Mouse (Mus musculus): ENCODE data around the gene Cyp19a1. TPM values are rescaled to one million over a fixed set of nuclear protein-coding genes. Genes with fewer than 3 reads are reported as not detected.

Cyp19a1 gene
- total and polyA plus RNA-seq, 3 experiments: 0.27 TPM; not detected in 2

DNA sequence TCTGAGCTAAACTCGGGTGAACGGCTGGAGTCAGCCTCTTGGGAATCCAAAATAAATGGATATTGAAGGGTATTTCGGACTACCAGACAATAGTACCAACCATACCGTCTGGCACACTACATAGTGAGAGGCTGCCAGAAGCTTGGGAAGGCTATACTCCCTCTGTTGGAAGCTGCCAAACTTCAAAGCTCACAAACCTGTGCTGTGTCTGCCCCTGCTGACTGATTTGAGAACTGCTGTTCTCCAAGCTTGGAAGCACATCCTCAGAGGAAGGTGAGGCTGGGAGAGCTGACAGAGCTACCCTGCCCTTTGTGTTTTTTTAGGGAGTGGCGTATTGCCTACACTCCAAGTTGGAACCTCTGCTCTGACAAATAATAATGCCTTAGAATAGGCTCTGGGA is 104.8 kb downstream of the Cyp19a1 start:
- DNase-seq (ENCODE audit: low spot score) (no peak), ATAC-seq (ENCODE audit: extremely low read depth, insufficient number of reproducible peaks, low FRiP score, poor library complexity, severe bottlenecking) (no peak)
- Histone ChIP-seq H3K4me1 (ENCODE audit: insufficient read depth, low read depth, low read length) (no peaks in the 10 kb centered on the region), H3K4me3 (ENCODE audit: low read depth, low read length) (no peak overlapping the region), H3K9me3 (replicated peaks) (no peaks in the 10 kb centered on the region; the same call in 1 of the 2 replicates), H3K36me3 (replicated peaks) (no peaks in the 10 kb centered on the region), H3K27me3 (ENCODE audit: insufficient read depth, low read length) (no peaks in the 10 kb centered on the region; the same call in 1 of the 2 replicates)
- TF ChIP-seq TAL1 (conservative IDR thresholded peaks at IDR 0.05; ENCODE audit: low read depth, low read length) (no peak), GATA1 (IDR thresholded peaks at IDR 0.05; ENCODE audit: borderline replicate concordance, low read length) (no peak), POLR2AphosphoS5 (IDR thresholded peaks at IDR 0.05; ENCODE audit: insufficient replicate concordance, low read depth, low read length) (no peak), GATA2 (IDR thresholded peaks at IDR 0.05; ENCODE audit: borderline replicate concordance, low read depth, low read length) (no peak), CTCF (IDR thresholded peaks at IDR 0.05; ENCODE audit: low read depth, low read length) (no peak)

DNA sequence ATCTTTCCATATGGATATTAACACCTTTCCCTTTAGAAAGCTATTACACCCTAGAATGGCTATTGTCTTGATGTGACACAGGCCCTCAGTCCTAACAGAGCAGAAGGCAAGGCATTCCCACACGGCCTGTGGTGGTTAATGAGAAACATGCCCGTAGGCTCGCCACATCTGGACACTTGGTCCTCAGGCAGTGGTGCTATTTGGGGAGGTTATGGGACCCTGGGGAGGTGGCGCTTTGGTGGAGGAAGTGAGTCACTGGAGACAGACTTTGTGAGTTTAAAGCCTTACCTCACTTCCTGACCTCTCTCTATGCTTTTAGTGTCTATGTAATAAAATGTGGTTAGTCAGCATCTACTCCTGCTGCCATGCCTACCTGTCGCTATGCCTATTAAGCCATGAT is 114.2 kb downstream of the Cyp19a1 start:
- no peaks in the 10 kb centered on the region for H3K36me3 ChIP-seq (replicated peaks)
- no peak for DNase-seq (ENCODE audit: low spot score)
- H3K4me3 ChIP-seq (ENCODE audit: low read depth, low read length): no peak overlapping the region
- no peaks in the 10 kb centered on the region for H3K9me3 ChIP-seq (replicated peaks)
- no peak for TF ChIP-seq POLR2AphosphoS5 (IDR thresholded peaks at IDR 0.05; ENCODE audit: insufficient replicate concordance, low read depth, low read length)
- TF ChIP-seq CTCF (IDR thresholded peaks at IDR 0.05; ENCODE audit: low read depth, low read length): no peak
- TF ChIP-seq GATA1 (IDR thresholded peaks at IDR 0.05; ENCODE audit: borderline replicate concordance, low read length): no peak
- no peak for TF ChIP-seq GATA2 (IDR thresholded peaks at IDR 0.05; ENCODE audit: borderline replicate concordance, low read depth, low read length)
- no peak for TF ChIP-seq TAL1 (conservative IDR thresholded peaks at IDR 0.05; ENCODE audit: low read depth, low read length)
- no peaks in the 10 kb centered on the region for H3K4me1 ChIP-seq (ENCODE audit: insufficient read depth, low read depth, low read length)
- no peaks in the 10 kb centered on the region; the same call in 1 of the 2 replicates for H3K27me3 ChIP-seq (ENCODE audit: insufficient read depth, low read length)
- ATAC-seq (ENCODE audit: extremely low read depth, insufficient number of reproducible peaks, low FRiP score, poor library complexity, severe bottlenecking): no peak

DNA sequence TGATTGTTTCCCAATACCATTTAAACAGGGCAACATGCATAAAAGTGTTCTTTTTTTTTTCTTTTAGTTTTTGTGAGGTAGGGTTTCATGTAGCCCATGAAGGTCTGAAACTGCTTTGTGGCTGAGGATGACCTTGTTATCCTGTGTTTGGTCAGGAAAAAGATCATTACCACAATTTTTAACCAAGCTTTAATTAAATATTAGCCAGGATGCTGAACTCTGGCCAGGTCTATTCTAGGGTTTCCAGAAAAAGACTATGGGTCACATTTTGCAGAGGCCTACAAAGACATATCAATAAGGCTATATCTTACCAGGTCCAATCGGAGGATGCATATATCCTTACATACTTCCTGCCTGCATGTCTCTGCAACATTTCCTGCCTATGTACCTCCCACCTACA is 128.7 kb downstream of the Cyp19a1 start:
- no peak for DNase-seq (ENCODE audit: low spot score)

More for the DNA sequence above, 128.7 kb downstream of the Cyp19a1 start:
- Histone ChIP-seq H3K9me3 (replicated peaks) (no peaks in the 10 kb centered on the region), H3K36me3 (replicated peaks) (no peaks in the 10 kb centered on the region), H3K4me1 (ENCODE audit: insufficient read depth, low read depth, low read length) (no peaks in the 10 kb centered on the region), H3K4me3 (ENCODE audit: low read depth, low read length) (no peak overlapping the region), H3K27me3 (ENCODE audit: insufficient read depth, low read length) (no peaks in the 10 kb centered on the region)
- no peak for ATAC-seq (ENCODE audit: extremely low read depth, insufficient number of reproducible peaks, low FRiP score, poor library complexity, severe bottlenecking)
- TF ChIP-seq GATA1 (IDR thresholded peaks at IDR 0.05; ENCODE audit: borderline replicate concordance, low read length): no peak
- no peak for TF ChIP-seq GATA2 (IDR thresholded peaks at IDR 0.05; ENCODE audit: borderline replicate concordance, low read depth, low read length)
- TF ChIP-seq CTCF (IDR thresholded peaks at IDR 0.05; ENCODE audit: low read depth, low read length): no peak
- TF ChIP-seq TAL1 (conservative IDR thresholded peaks at IDR 0.05; ENCODE audit: low read depth, low read length): no peak
- TF ChIP-seq POLR2AphosphoS5 (IDR thresholded peaks at IDR 0.05; ENCODE audit: insufficient replicate concordance, low read depth, low read length): no peak

Other genes with a start within 250 kb of the Cyp19a1 start
- not detected in 2 replicates for gene Tnfaip8l3, start 199.7 kb downstream of the Cyp19a1 start, total RNA-seq (2014; fragmentation: Nextera tagmentation)
- 0.06 and 0.11 TPM in 2 replicates for gene Tnfaip8l3, start 199.7 kb downstream of the Cyp19a1 start, total RNA-seq (2017)
- not detected in 2 replicates for gene Tnfaip8l3, start 199.7 kb downstream of the Cyp19a1 start, polyA plus RNA-seq (2012)
- not detected in 2 replicates for gene Gldn, start 18.4 kb upstream of the Cyp19a1 start, total RNA-seq (2014; fragmentation: Nextera tagmentation)
- 0.16 TPM in 1 of 2 replicates, not detected in the other for gene Gldn, start 18.4 kb upstream of the Cyp19a1 start, total RNA-seq (2017)
- not detected in 2 replicates for gene Gldn, start 18.4 kb upstream of the Cyp19a1 start, polyA plus RNA-seq (2012)
- gene Dmxl2, start 233.5 kb upstream of the Cyp19a1 start, total RNA-seq (2014; fragmentation: Nextera tagmentation): not detected in 2 replicates
- 0.11 and 0.23 TPM in 2 replicates for gene Dmxl2, start 233.5 kb upstream of the Cyp19a1 start, total RNA-seq (2017)
- gene Dmxl2, start 233.5 kb upstream of the Cyp19a1 start, polyA plus RNA-seq (2012): not detected in 2 replicates